Mouse (Mus musculus): ENCODE data around the gene 4833427G06Rik.
"Not testable (repeated sequence)": the region's sequence is repeated elsewhere in the genome, so short reads cannot be mapped to it uniquely, and the experiment has no call there.

The 4833427G06Rik gene

DNA sequence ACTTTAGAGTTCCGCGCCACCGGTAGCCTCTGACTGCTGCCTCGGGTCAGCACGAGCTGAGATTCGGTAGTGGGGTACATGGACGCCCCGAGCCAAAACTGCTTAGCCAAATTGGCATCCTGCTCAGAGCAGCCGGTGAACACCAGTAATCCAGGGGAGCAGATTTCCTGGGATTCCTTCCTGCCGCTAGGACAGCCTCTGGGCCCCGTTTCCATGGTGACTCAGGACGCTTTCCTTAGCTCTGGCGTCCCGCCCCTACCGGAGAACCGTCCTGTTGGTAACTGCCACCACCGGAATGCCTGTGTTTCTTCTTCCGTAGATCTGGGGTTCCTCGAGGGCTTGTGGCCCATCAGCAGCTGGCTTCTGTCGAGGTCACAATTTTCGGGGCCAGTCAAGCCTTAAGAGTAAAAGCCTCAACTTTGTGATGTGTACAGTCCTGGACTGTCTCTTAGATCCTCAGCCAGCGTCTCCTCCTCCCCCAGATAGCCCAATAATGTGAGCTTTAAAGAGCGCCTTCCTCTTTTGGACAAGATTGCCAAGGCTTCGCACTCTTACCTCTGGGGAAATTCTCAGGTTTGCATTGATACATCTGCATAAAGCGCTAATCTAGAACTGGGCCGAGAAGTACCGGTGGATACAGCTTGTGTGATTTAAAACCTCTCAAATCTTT is at the start of gene 4833427G06Rik:
4833427G06Rik (minus strand) TSS at position 323 of the 670 bp plus-strand sequence.
- DNase-seq (ENCODE audit: low spot score): no peak

DNA sequence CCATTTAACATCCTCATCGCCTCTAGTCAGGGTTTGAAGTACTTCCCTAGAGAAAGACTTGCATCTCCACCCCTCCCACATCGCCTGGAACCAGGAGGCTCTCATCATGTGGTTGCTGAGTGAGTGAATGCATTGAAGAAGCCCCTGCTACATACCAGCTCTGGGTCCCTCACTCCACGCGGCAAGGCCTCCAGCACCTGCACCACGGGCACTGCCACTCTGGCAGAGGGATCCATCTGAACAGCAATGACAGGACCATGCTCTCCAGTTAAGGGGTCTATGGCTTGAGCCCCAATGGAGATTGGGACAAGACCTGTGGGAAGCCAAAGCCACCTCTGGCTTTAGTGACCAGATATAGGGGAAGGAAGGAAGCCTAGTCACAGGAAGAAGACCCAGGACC is 45.4 kb upstream of the 4833427G06Rik start:
- no peak for DNase-seq (ENCODE audit: low spot score)

DNA sequence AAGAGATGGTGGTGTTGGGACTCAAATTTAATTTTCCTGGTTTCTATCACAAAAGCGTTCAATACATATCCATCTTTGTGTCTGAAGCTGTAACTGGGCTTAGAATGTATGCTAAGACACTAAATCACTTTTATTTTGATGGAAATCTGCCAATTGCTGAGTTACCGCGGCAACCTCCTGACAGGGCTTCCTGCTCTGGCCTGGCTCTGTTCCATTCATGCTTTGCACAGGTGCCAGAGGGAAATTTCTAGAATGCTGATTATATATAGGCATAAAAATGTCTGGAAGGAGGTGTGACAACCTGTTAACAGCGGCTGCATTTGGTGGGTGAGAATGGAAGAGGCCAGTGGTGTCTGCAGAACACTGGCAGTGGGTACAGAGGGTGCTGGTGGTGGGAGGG is 44.6 kb upstream of the 4833427G06Rik start:
- peak; percentile 57 for DNase-seq (ENCODE audit: low spot score)

DNA sequence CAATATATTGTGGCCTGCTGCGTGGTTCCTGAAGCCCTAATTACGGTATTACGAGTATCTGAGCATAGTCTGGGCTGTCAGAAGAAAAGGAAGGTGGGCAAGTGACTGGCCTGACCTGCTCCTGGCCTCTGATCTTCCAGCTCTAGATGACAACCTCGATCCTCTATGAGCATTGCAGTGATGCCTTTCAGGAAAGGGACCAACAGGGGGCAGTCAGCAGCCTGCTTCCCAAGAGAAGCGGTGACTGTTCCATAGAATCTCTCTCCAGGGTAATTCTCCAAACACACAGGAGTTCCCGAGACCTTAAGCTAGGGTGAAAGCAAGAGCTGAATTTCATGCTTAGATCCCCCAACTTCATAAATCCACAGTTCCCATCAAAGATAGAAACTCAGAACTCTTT is 42.3 kb upstream of the 4833427G06Rik start:
- no peak for DNase-seq (ENCODE audit: low spot score)

DNA sequence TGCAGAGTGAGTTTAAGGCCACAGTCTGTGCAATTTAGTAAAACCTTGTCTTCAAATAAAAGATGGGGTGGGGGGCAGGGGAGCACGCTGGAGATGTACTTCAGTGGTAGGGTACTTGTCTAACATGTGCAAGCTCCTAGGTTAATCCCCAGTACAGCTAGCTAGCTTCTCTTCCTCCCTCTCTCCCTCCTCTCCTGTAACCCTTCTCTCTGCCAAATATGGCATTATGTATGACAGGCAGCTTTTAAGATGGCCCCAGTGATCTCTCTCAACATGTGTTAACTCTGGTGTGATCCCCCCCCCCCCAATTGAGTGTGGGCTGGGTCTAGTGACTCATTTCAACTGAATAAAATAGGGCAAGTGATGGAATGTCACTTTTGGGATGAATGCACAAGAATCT is 41.6 kb upstream of the 4833427G06Rik start:
- no peak for DNase-seq (ENCODE audit: low spot score)

DNA sequence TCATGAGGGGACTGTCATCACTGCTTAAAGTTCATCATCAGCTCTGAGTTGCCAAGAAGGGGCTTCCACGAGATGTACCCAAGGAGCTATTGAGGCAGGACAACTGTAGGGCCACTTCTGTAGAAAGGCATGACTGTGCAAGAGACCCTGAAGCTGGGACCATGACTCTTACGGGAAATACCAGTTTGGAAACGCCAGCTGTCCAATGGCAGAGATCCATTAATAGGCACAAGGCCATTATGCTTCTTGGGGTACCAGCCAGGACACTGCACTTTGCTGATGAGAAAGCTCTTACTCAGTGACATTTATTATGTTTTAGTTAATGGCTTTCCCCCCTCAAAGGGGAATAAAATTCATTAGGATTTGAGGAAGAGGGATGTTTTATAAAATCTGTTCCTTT is 38.8 kb upstream of the 4833427G06Rik start:
- no peak for DNase-seq (ENCODE audit: low spot score)

DNA sequence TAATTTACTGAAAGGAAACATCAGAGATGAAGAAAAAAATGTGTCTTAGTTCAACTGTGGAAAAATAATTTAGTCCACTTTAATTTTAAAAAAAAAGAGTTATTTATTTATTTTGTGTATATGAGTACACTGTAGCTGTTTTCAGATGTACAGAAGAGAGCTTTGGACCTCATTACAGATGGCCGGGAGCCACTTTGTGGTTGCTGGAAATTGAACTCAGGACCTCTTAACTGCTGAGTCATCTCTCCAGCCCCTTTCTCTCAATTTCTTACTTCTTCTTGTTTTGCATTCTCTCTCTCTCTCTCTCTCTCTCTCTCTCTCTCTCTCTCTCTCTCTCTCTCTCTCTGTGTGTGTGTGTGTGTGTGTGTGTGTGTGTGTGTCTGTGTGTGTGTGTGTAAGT is 37.5 kb upstream of the 4833427G06Rik start:
- not testable (repeated sequence) for DNase-seq (ENCODE audit: low spot score)

DNA sequence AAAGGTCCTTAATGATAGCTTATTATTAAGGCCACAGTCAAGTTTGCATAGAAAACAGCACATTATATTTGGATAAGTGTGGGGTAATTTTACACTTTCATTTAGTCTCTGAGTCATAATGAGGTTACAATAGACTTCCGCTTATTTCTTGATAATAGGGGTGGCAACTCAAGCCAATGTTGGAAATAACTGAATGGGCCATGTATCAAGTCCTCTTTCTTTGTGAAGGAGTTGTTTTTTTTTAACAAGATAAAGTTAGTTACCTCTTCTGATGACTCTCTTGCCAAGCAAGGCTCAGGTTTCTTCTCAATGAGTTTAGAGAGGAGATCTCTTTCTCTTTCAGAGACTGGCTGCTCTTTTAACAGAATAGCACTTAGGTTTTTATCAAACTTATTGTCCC is 36.4 kb upstream of the 4833427G06Rik start:
- no peak for DNase-seq (ENCODE audit: low spot score)

DNA sequence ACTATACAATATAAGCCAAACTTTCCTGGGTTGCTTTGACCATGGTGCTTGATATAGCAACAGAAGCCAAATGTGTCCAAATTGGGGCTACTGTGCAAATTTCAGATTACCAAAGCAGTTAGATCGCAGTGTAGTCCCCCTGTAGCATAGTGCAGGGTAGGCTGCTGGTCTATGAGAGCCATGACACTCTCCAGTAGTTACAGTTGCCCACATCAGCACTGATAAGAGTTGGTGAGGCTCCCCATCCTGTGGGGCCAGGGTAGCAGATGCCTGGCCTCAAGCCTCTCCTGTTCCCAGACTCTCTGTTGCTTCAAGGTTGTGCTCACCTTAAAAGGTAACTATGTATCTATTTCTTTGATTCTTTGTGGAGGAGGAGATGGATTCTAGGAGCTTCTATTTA is 36.0 kb upstream of the 4833427G06Rik start:
- DNase-seq (ENCODE audit: low spot score): no peak

DNA sequence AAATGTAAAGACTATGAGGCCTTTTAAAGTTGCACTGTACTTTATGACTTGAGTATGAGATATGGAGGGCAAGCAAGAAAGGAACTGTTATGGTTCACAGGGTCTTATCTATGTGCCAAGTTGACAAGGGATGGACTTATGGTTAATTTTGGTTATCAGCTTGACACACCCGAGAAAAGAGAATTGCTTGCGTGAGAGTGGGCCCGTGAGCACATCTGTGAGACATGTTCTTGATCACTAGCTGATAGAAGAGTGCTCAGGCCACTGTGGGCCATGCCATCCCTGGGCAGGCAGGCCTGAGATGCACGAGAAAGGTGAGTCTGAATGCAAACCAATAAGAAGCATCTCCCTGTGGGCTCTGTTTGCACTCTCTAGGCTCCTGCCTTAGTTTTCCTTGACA is 35.6 kb upstream of the 4833427G06Rik start:
- no peak for DNase-seq (ENCODE audit: low spot score)

DNA sequence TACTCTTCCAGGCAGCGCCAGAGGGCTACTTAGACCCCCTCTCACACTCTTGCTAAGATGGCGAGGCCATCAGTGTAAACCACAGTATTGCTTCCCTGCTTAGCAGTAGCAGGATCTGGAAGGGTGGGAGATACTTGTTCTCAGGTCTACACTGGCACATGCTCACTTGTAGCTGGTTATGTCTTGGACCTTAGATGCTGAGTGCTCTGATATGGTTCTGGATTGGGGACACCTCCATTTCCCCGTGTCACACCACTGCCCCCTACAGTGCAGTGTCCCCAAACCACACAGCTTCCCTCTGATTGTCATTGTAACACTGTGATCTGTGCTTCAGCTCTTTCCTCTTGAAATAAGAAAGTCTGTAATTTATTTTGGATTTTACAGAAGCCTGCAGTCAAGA is 35.1 kb upstream of the 4833427G06Rik start:
- no peak for DNase-seq (ENCODE audit: low spot score)

DNA sequence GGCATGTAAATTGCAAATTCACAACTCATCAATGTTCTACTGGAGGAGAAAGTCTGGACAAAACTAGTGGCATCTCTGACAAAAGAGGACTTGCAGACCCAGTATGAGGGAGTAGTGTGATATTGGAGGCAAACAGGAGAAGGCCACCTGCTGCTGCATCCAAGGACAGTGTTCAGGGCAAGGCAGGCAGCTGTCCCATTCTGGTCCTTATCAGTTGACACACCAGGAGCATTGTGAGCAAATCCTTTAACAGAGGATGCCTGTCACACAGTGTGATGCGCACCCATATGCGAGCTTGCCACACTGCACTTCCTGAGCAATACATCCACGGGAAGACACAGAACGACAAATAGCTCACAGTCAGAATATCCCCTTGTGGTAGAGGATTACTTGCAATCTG is 12.9 kb upstream of the 4833427G06Rik start:
- no peak for DNase-seq (ENCODE audit: low spot score)

DNA sequence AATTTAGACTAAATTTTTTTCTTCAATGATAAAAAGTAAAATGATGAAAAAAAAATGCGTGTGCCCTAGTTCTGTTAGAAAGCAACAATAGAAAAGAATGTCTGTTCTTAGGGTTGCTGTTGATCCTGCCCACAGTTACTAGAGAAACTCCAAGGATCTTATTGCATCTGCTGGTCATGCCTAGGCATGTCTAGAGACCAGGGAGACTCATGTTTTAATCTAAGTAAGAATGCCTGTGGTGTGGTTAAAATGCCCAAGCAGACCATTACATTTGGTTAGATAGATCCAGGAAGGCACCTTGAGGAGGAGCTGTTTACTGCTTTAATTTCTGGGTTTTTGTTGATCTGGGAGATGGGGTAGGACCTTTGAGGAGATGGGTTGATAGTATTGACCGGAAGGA is 3.9 kb upstream of the 4833427G06Rik start:
- DNase-seq (ENCODE audit: low spot score): no peak

DNA sequence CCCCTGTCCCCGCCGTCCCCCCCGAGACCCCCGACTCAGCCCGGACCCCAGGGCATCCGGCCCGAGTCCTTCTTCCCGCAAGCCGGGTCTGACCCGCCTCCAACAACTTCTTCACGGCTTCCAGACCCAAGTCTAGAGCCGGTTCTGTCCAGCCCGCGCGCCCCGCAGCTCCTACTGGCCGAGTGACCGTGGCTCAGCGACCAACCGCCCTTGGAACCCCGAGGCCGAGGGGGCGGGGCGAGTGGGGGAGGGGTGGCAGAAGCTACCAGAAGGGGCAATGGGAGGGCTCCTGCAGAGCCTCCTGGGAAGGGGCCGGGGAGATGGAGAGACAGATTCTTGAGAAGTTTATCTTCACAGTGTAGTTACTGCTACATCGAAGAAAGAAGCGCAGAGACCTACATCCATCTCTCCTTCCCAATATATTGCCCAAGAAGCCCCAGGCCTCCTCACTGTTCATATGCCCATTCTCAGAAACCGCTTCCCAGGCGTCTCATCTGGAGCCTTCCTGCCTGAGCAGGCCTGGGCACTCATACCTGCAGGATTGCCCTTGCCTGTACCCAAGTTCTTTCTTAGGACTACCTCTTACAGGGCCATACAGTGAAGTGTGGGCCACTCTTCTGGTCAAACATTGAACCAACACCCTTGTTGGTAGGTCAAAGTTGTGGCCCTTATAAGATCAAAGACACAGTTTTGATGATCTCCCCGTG is 2.1 kb upstream of the 4833427G06Rik start:
- DNase-seq (ENCODE audit: low spot score): peak; percentile 62

DNA sequence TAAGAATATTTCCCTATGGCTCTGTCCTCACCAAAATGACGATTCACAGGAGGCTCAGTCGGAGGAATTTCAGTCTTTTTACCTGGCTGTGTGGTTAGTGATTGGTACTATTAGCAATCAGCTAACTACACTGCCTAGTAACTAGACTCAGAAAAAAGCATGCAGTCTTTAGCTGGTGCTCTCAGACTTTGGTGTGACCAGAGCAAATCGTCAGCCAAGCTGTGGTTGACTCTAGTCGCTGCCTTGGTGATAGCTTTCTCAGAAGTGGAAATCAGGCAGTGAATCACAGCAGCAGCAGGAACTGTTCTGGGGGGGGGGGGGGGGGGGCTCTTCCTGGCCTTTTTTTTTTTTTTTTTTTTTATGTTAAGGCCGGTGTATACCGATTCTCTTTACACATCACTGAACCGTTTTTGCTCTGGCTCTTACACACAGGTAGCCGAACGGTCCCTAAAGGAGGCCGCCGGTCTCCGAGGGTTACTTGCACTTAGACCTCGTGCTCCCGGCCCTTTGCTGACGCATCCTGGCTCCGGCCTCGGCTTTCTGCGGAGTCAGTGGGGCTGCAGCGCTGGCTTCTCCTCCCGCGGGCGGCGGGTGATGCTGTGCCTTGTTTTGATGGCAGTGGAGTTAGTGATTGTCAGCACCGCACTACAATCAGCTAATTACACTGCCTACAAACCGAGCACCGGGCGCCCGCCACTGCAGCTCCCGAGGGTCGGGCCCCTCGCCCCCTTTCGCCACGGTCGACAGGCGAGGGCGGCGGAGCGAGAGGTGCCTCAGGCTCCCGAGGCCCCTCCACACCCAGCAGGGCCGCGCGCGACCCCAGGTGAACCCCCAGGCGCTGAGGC is 1.3 kb upstream of the 4833427G06Rik start:
- peak; percentile 64 for DNase-seq (ENCODE audit: low spot score)

DNA sequence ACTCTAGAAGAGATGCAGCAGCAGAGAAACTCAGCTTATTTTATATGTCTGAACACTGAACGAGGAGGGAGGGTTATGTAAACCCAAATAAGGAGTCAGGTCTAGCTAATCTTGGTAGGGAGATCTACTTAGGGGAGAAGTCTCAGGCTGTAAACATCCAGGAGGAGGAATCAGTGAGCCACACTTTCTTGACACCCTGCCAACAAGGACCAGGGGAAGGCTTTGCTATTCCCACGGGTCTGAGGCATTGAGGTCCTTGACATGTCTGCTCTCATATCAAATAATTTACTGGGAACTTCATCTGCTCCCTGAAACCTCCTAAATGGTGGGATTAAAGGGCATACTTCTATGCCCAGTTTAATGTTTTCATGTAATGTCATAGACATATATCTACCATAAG is 5.6 kb downstream of the 4833427G06Rik start:
- DNase-seq (ENCODE audit: low spot score): peak; percentile 32

DNA sequence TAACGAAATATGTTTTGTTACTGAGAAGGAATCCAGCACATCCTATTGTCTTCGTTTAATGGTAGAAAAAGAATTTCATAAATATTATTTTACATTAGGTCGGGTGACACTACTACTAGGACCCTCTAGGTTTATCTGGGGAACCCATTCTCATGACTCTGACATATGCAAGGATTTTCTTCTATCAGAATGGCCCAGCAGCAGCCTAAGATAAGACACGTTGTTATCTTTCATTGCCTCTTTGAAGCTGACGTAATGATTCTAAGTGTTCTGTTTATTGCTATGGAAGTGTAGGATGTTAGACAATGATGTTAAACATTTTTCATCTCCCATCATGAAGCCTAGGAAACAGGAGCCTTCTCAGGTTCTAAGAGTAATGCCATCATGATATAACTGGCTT is 8.2 kb downstream of the 4833427G06Rik start:
- no peak for DNase-seq (ENCODE audit: low spot score)

DNA sequence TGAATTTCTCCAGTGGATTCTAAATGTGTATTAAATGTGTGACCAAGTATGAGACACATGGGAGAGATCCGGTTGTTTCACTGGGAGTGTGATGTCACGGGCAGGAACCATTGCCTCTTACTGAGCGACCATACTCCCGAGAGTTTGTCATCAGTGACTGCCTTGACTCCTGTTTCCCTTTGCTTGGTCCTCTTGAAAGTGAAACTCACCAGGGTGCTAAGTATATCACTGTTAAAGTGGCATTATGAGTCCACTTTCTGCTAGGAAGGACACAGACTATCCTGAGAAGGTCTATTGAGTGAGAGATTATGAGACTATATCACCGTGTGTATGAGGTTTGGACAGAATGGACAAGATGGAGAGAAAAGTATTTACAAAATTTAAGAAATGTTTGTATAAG is 20.3 kb downstream of the 4833427G06Rik start:
- no peak for DNase-seq (ENCODE audit: low spot score)

DNA sequence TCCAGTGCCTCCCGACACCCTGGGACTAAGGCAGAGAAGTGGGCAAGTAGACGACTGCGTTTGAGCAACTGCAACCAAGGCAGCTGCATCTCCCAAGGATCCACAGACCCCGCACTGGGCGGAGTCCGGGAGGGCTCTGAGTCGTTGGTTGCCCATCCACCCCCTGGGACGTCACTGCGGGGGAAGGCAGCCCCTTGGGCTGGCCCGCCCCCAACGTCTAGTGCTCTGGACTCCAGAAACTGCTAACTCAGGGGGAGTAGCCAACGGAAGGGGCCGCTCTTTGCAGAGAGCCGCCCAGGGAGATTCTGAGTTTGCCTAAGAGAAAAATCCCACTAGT is 24.9 kb downstream of the 4833427G06Rik start, which contains the start of gene Layn:
Layn (minus strand) TSS at position 116 of the 337 bp plus-strand sequence.
- peak; percentile 92 for DNase-seq (ENCODE audit: low spot score)

DNA sequence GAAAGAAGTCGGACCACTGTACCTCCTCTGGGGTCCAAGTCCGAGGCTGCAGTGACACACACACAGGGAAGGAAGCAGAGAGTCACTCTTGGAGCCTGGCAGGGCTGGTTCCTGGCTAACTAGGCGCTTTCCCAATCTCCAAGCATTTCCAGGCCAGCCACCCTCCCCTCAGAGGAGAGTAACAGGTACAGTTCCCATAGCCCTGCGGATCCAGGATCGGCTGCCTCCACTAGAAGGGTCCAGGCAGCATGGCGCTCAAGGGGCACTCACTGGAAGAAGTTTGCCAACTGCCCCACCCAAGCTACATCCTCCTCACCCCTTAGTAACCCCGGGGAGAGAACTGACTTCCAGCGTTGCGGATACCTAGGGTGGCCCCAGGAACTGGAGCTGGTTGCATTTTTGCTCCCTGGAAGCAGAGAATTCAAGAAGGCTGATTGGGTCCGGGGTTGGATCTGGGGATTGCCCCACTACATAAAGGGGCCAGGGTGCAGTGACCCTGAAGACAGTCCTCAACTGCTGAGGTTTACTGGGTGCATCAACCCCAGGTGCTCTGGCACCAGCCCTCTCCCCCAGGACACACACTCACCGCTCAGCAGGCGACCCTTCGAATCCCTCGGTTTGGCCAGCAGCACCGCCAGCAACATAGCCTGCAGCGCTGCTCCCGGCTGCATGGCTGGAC is 25.4 kb downstream of the 4833427G06Rik start:
- peak; percentile 41 for DNase-seq (ENCODE audit: low spot score)

DNA sequence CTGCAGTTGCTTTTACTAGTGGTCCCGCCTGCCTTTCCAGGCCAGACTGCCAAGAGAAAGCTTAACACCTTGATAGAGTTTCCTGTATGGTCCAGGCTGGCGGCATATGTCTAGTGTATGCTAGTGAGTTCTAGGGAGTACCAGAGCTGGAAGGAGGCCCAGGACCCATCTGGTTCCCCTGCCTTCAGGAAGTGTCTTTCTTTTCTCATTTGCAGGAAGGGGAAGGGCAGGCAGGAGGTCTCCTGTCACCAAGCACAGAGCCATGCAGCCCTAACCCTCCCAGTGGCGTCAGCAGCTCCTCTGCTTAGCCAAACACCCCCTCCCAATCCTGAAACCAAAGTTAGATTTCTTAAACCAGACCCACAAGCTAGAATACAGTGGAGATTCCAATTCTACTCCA is 26.1 kb downstream of the 4833427G06Rik start:
- peak; percentile 24 for DNase-seq (ENCODE audit: low spot score)

DNA sequence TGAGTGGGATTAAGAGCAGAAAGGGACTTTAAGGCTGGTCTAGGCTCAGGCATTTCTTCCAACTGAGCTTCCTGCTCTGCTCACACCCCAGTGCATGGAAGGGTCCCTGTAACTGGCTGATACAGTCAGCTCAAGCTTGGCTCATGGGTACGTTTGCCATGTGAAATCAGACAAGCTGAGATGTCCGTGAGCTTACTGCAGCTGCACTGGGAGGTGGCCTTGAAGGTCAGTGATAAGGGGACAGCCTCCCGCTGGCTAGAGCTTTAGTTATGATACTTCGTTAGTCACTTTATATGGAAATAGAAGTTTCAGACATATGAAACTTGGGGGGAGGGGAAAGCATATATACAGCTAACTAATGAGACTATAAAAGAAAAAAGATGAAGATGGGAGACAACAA is 31.1 kb downstream of the 4833427G06Rik start:
- DNase-seq (ENCODE audit: low spot score): no peak
